Mouse (Mus musculus) lung, postnatal 0 days (tissue): Measurements from ENCODE around the gene Alg14. TPM values are rescaled to one million over a fixed set of nuclear protein-coding genes. Genes with fewer than 3 reads are reported as not detected.

ENCODE experiments used
- ATAC-seq: fragments of 200-750 bp; cut with Nextera tagmentation; 2 replicates; pipeline ENCODE4 v1.8.0; 2017; ENCODE audit warnings: moderate library complexity
- DNase-seq: peaks from one replicate; pipeline ENCODE4 v3.0.0-alpha.2; 2016; ENCODE audit warnings: low spot score
- H3K27ac ChIP-seq: fragments of 300-500 bp; sonication (generic); 2 replicates; pipeline ENCODE4 v1.5.1; 2014; ENCODE audit warnings: antibody characterized with exemption, mild to moderate bottlenecking, low read length, mixed read lengths
- H3K27me3 ChIP-seq: fragments of 300-500 bp; sonication (generic); replicated peaks from 2 replicates; pipeline ENCODE4 v1.6.1; 2014; ENCODE audit warnings: low read length, mixed read lengths; ENCODE audit not compliant: insufficient read depth
- H3K36me3 ChIP-seq: fragments of 300-500 bp; sonication (generic); 2 replicates; pipeline ENCODE4 v1.6.1; 2014; ENCODE audit warnings: low read length, mixed read lengths; ENCODE audit not compliant: insufficient read depth
- H3K4me1 ChIP-seq: fragments of 300-500 bp; sonication (generic); 2 replicates; pipeline ENCODE4 v1.6.1; 2014; ENCODE audit warnings: antibody characterized with exemption, low read depth, low read length, mixed read lengths; ENCODE audit not compliant: insufficient read depth
- H3K4me2 ChIP-seq: fragments of 300-500 bp; sonication (generic); replicated peaks from 2 replicates; pipeline ENCODE4 v1.6.1; 2014; ENCODE audit warnings: low read depth, mild to moderate bottlenecking, low read length, moderate library complexity, mixed read lengths
- H3K4me3 ChIP-seq: fragments of 300-500 bp; sonication (generic); 2 replicates; pipeline ENCODE4 v1.5.1; 2014; ENCODE audit warnings: low read depth, low read length
- H3K9ac ChIP-seq: fragments of 300-500 bp; sonication (generic); replicated peaks from 2 replicates; pipeline ENCODE4 v1.6.1; 2014; ENCODE audit warnings: low read depth, mild to moderate bottlenecking
- H3K9me3 ChIP-seq: fragments of 300-500 bp; sonication (generic); 2 replicates; pipeline ENCODE4 v1.6.1; 2016; ENCODE audit warnings: low read length, mixed read lengths
- CTCF ChIP-seq: IDR thresholded peaks from 2 replicates; pipeline ENCODE4 v1.5.1; 2016; ENCODE audit warnings: antibody characterized with exemption, mild to moderate bottlenecking
- EP300 ChIP-seq: IDR thresholded peaks from 2 replicates; pipeline ENCODE4 v1.6.1; 2016; ENCODE audit warnings: antibody characterized with exemption, mild to moderate bottlenecking, control low read depth
- WGBS: fragments of 180-500 bp; shearing (Covaris S2); extraction: QIAGEN DNeasy Blood & Tissue Kit; methylation state at CpG from one replicate; pipeline ENCODE4 v1.1.7; 2014; 5-methylcytosine and 5-hydroxymethylcytosine counted together
- polyA plus RNA-seq: library from polyadenylated mRNA; unstranded; fragments of >200 nt; fragmentation: Nextera tagmentation; extraction: Ambion mirVana; gene quantifications from 2 replicates; pipeline ENCODE4 v1.2.1, GENCODE M21; 2015

Alg14 gene
- polyA plus RNA-seq, 1 experiment from 2014 or later, result 33.4 TPM

GRCm38 (mm10) chr3:121371527-121372220, 80.1 kb downstream of the Alg14 start:
- Histone ChIP-seq H3K9ac (no peak overlapping the region), H3K36me3 (no peaks in the 10 kb centered on the region), H3K4me3 (no peak overlapping the region), H3K27me3 (no peaks in the 10 kb centered on the region), H3K9me3 (no peaks in the 10 kb centered on the region), H3K27ac (no peak overlapping the region), H3K4me2 (no peak overlapping the region), H3K4me1 (no peaks in the 10 kb centered on the region)
- TF ChIP-seq CTCF, result no peak
- TF ChIP-seq EP300, result no peak
- ATAC-seq, result no peak
- 74% methylated on average over 8 of the region's 8 CpGs for WGBS
- DNase-seq, result no peak

GRCm38 (mm10) chr3:121373897-121374441, 82.4 kb downstream of the Alg14 start:
- Histone ChIP-seq H3K27me3 (no peaks in the 10 kb centered on the region), H3K4me2 (no peak overlapping the region), H3K4me1 (no peaks in the 10 kb centered on the region), H3K36me3 (no peaks in the 10 kb centered on the region), H3K9me3 (no peaks in the 10 kb centered on the region), H3K27ac (no peak overlapping the region), H3K4me3 (no peak overlapping the region), H3K9ac (no peak overlapping the region)
- no peak for DNase-seq
- TF ChIP-seq EP300 (no peak), CTCF (no peak)
- 40% methylated on average over 9 of the region's 9 CpGs for whole genome bisulfite sequencing
- ATAC-seq, result no peak

- DNase-seq (no peak), ATAC-seq (no peak)
- WGBS, result 69% methylated on average over 7 of the region's 7 CpGs
- H3K27me3 ChIP-seq, result no peaks in the 10 kb centered on the region
- H3K4me1 ChIP-seq, result no peaks in the 10 kb centered on the region
- H3K4me3 ChIP-seq, result no peak overlapping the region
- TF ChIP-seq CTCF, result no peak
- TF ChIP-seq EP300, result no peak
- no peaks in the 10 kb centered on the region for H3K36me3 ChIP-seq
- H3K27ac ChIP-seq, result no peak overlapping the region
- H3K9ac ChIP-seq, result no peak overlapping the region
- H3K4me2 ChIP-seq, result no peak overlapping the region
- no peaks in the 10 kb centered on the region for H3K9me3 ChIP-seq
Observed at GRCm38 (mm10) chr3:121375541-121376129, 84.1 kb downstream of the Alg14 start.

GRCm38 (mm10) chr3:121378708-121379612, 87.4 kb downstream of the Alg14 start:
- no peak overlapping the region for H3K4me3 ChIP-seq
- H3K27ac ChIP-seq, result no peak overlapping the region
- ATAC-seq (no peak), DNase-seq (no peak)
- H3K4me1 ChIP-seq, result no peaks in the 10 kb centered on the region
- H3K9ac ChIP-seq, result no peak overlapping the region
- WGBS, result 73% methylated on average over 15 of the region's 15 CpGs
- no peak overlapping the region for H3K4me2 ChIP-seq
- H3K36me3 ChIP-seq, result no peaks in the 10 kb centered on the region
- H3K9me3 ChIP-seq, result no peaks in the 10 kb centered on the region
- TF ChIP-seq EP300, result no peak
- TF ChIP-seq CTCF, result no peak
- no peaks in the 10 kb centered on the region for H3K27me3 ChIP-seq

DNA sequence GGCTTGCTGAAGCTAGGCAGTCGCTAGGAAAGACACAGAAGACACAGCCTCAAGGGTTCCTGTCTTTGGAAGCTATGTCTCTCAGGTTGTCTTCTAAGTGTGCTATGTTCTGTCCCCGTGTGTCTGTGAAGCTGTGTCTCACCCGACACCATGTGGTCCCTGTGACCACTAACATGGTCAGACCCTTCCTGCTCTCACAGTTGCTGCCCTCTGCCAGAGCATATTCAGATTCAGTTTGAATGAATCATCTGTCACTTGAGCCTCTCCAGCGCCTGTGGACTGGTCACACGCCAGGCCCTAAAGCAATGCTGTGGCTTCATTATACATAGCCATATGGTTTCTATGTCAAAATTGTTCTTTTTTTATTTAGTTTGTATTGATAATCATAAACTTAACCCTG, 88.1 kb downstream of the Alg14 start:
- WGBS, result 75% methylated on average over 5 of the region's 5 CpGs
- H3K27me3 ChIP-seq, result no peaks in the 10 kb centered on the region
- H3K36me3 ChIP-seq, result no peaks in the 10 kb centered on the region
- TF ChIP-seq CTCF (no peak), EP300 (no peak)
- no peak overlapping the region for H3K4me3 ChIP-seq
- ATAC-seq (no peak; the same call in 1 of the 2 replicates), DNase-seq (no peak)
- no peak overlapping the region for H3K9ac ChIP-seq
- H3K4me1 ChIP-seq, result no peaks in the 10 kb centered on the region
- no peak overlapping the region for H3K4me2 ChIP-seq
- H3K9me3 ChIP-seq, result no peaks in the 10 kb centered on the region
- no peak overlapping the region for H3K27ac ChIP-seq

GRCm38 (mm10) chr3:121387471-121388009, 96.0 kb downstream of the Alg14 start:
- ATAC-seq, result no peak
- Histone ChIP-seq H3K4me3 (no peak overlapping the region), H3K9me3 (no peaks in the 10 kb centered on the region), H3K9ac (no peak overlapping the region), H3K27ac (no peak overlapping the region), H3K4me2 (no peak overlapping the region), H3K4me1 (no peaks in the 10 kb centered on the region), H3K27me3 (no peaks in the 10 kb centered on the region), H3K36me3 (no peaks in the 10 kb centered on the region)
- TF ChIP-seq EP300 (no peak), CTCF (no peak)
- 75% methylated on average over 3 of the region's 3 CpGs for WGBS
- no peak for DNase-seq
